Mouse (Mus musculus) natural killer cell, adult 2 months (primary cell): ENCODE data around the gene Sept9.

ENCODE experiments used
- DNase-seq, 2 experiments: peaks; one replicate each; pipeline ENCODE4 v3.0.0; 2022; ENCODE audit warnings: low spot score in 2 of 2

The Sept9 gene

DNA sequence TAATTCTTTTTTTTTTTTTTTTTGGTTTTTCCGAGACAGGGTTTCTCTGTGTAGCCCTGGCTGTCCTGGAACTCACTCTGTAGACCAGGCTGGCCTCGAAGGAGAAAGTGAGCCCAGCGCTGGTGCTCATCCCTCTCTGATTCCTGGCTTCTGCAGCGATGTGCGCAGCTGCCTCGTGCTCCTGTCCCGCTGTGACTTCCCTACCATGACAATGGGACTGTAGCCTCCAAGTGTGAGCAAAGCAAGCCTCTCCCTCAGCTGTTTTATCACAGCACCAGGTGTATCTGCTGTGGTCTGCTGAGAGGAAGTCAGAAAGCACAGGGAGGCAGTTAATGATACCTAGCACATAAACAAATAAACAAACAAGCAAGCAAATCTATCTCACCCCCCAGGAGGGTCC, 204.3 kb downstream of the Sept9 start:
- DNase-seq, result no peak

GRCm38 (mm10) chr11:117406711-117407110, 207.2 kb downstream of the Sept9 start:
- no peak for DNase-seq

DNA sequence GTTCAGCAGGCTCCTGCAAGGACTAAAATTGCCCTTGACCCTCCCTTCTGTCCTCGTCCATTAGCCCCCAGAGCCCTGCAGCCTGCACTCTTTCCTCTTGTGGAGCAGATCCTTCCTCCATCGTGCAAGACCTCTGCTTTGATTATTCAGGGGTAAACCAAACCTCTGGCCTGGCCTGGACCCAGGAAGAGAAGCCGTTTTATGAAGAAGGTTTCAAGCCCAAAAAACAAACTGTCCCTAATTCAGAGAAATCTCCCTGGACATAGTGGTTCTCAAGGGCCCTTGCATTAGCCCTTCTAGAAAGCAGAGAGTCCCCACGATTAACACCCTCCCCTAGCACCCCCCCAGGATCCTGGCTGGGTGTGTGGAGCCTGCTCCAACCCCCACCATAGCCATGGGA, 207.7 kb downstream of the Sept9 start:
- no peak for DNase-seq

DNA sequence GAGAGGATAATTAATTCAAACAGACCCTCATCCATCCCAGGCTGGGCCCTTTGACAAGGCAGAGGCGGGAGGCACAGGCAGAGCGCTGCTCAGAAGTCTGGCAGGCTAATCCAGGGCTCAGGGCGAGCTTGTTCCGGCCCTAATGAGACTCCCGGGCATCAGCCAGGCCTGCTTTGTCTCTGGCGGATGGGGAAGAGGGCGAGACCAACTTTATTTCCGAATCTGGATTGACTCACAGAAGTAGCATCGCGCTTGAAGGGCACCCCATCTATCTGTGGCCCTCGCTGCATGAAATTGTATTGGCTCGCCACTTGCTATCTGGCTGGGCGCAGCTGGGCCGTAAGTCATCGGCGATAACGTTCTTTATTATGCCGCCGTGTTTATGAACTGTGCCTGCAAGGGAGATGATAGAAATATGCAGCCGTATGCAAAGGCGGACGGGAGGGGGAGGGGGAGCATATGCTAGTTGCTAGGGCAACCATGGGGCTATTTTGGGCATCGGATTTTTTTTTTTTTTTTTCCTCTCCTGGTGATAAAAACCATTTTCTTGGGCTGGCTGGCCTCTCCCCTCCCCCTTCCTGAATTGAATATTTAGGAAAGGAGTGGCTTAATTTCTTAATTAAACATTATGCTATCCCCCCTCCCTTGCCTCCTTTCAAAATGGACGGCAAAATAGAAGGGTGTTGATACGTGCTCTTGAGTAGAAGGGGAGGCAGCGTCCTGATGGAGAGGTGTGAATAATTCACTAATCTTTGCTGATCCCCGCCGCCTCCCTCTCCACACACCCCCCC, 208.4 kb downstream of the Sept9 start:
- DNase-seq, result no peak

DNA sequence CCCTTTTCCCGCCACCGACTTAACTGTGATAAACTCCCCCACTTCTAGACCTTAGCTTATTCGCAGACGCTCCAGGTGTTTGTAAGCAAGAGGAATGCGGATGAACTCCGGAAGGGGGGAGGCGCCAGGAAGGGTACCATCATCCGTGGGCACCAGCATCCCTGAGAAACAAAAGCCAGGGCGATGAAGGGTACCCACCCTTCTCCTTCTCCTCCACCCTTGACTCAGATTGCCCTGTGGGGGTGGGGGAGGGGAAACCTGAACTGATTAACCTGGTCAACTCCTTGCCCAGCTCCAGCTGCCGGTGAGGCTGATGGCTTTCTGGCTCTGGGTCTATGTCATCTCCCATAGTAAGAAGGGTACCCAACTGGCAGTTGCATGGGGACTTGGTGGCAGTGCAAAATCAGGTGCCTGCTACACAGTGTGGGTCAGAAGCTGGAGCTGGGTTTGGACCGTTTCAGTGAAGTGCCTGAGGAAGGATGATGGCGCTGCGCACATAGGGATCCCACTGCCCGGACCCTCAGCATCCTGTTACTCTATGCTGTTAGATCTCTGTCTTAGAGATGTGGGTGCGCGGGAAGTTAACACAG, 209.1 kb downstream of the Sept9 start:
- no peak for DNase-seq

DNA sequence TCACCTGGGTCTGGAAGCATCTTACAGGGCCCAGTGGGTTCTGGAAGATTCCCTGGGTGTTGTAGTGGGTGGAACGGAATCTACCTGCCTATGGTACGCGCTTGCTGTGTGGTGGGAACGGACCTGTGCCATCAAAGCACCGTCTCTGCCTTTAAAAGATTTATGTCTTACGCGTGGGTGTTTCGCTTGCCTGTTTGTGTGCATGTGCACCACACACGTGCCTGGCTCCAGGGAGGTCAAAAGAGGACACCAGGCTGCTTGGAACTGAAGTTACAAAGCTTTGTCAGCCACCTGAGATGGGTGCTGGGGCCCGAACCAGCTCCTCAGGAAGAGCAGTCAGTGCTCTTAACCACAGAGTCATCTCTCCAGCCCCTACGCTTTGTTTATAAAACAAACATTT, 209.9 kb downstream of the Sept9 start:
- no peak for DNase-seq

GRCm38 (mm10) chr11:117410059-117410458, 210.6 kb downstream of the Sept9 start:
- no peak for DNase-seq

DNA sequence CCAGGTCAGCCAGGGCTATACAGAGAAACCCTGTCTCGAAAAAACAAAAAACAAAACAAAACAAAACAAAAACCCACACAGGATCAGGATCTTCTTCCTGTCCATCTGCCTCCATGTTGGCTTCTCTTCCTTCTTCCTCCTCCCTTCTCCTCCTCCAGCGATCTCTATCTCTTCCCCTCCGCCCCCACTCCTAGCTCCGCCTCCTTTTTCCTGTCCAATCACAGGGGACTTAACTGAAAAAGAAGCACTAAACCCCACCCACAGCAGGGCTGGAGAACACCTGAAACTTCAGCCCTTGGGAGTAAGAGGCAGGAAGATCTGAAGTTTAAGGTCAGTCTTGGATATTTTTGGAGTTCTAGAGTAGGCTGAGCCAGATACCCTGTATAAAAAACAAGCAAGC, 212.2 kb downstream of the Sept9 start:
- no peak for DNase-seq
